Mouse (Mus musculus): ENCODE results near the gene Aspdh. TPM values are rescaled to one million over a fixed set of nuclear protein-coding genes. Genes with fewer than 3 reads are reported as not detected.
A peak's percentile ranks its signal among the peaks of the same experiment; 100 is the strongest.

Gene Aspdh
- polyA plus RNA-seq, 1 experiment = not detected

DNA sequence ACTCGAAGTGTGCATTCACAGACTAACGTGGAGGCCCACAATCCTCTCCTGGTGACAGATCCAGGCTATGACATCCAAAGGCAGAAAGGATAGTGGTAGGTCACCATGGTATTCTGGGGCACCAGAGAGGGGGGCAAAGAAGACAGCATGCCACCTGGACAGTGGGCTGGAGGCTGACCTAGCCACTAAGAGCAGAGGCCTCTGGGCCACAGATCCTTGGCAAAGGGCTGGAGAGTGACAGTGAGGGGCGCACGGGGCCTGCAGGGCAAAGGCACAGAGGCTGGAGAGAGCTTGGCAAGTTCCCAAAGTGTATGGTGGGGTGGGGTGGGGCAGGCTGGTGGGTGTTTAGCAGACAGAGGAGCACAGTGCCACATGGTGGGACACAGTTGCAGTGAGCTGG is 25.1 kb downstream of the Aspdh start:
- Histone ChIP-seq H3K9ac (ENCODE audit: low read depth, poor library complexity, severe bottlenecking) (no peak overlapping the region), H3K4me1 (ENCODE audit: control insufficient read depth, insufficient read depth, low read length) (peaks cover 8% of the 10 kb centered on the region), H3K27ac (ENCODE audit: insufficient read depth, low read length) (no peak overlapping the region), H3K36me3 (ENCODE audit: control insufficient read depth, insufficient read depth, low read length, poor library complexity, severe bottlenecking) (no peaks in the 10 kb centered on the region), H3K4me3 (ENCODE audit: low read depth, low read length) (no peak overlapping the region), H3K9me3 (replicated peaks; ENCODE audit: control insufficient read depth, insufficient read depth, low read length, poor library complexity, severe bottlenecking) (no peaks in the 10 kb centered on the region), H3K27me3 (ENCODE audit: control insufficient read depth, insufficient read depth, low read length, poor library complexity, severe bottlenecking) (no peaks in the 10 kb centered on the region)
- TF ChIP-seq POLR2A (IDR thresholded peaks at IDR 0.05; ENCODE audit: insufficient read depth, low read length) = no peak
- TF ChIP-seq EP300 (IDR thresholded peaks at IDR 0.05; ENCODE audit: insufficient read depth, low read depth, low read length) = no peak
- no peak for TF ChIP-seq CTCF (IDR thresholded peaks at IDR 0.05; ENCODE audit: low read depth, low read length)

DNA sequence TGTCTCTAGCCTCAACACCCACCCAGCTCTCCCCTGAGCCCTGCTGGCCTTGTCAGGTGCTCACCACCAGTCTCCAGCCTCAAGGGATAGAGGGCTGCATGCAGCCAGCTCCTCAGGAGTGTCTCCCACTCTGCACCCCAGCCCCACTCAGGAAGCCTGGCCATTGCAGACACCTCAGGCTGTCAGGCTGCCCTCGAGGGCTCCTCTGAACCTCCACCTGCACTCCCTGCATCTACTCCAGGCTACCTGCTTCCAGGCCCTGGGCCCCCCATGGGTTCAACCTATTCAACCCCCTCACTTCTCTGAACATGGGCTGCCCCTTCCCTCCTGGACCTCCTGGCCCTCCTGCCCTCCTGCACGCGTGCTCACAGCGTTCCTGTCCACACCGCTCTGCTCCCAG is 26.2 kb downstream of the Aspdh start:
- Histone ChIP-seq H3K9ac (ENCODE audit: low read depth, poor library complexity, severe bottlenecking) (no peak overlapping the region), H3K27me3 (ENCODE audit: control insufficient read depth, insufficient read depth, low read length, poor library complexity, severe bottlenecking) (no peaks in the 10 kb centered on the region), H3K36me3 (ENCODE audit: control insufficient read depth, insufficient read depth, low read length, poor library complexity, severe bottlenecking) (no peaks in the 10 kb centered on the region), H3K4me3 (ENCODE audit: low read depth, low read length) (no peak overlapping the region), H3K9me3 (replicated peaks; ENCODE audit: control insufficient read depth, insufficient read depth, low read length, poor library complexity, severe bottlenecking) (no peaks in the 10 kb centered on the region), H3K27ac (ENCODE audit: insufficient read depth, low read length) (no peak overlapping the region), H3K4me1 (ENCODE audit: control insufficient read depth, insufficient read depth, low read length) (peaks cover 8% of the 10 kb centered on the region)
- TF ChIP-seq CTCF (IDR thresholded peaks at IDR 0.05; ENCODE audit: low read depth, low read length) = no peak
- TF ChIP-seq POLR2A (IDR thresholded peaks at IDR 0.05; ENCODE audit: insufficient read depth, low read length) = no peak
- no peak for TF ChIP-seq EP300 (IDR thresholded peaks at IDR 0.05; ENCODE audit: insufficient read depth, low read depth, low read length)

DNA sequence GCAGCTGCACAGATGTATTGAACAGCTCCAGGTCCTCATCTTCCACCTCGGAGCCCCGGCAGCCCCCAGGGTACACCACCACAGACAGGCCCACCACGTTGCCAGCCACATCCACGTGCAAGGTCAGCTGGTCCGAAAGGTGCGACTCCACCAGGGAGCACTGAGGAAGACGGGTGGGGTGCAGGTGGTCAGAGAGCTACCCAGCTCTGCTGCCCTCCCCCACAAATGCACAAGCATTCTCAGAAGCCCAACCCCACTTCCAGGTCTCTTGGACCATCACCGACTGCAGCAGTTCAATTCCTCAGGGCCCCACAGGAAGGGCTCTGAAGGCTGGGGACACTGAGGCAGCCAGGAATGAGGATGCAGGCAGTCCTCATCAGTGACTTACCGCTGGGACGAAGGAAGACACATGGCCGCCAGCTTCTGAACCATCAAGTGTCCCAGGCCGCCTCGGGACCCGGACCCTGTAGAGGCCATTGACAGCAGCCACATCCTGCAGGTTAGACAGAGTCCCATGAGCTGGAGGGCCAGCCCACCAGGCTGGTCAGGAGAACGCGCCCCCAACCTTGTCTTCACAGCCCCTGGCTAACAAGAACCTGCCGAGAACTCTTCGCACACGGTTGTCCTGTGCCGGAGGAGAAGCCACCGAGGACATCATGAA is 27.1 kb downstream of the Aspdh start:
- no peak overlapping the region for H3K9ac ChIP-seq (ENCODE audit: low read depth, poor library complexity, severe bottlenecking)
- no peak for TF ChIP-seq EP300 (IDR thresholded peaks at IDR 0.05; ENCODE audit: insufficient read depth, low read depth, low read length)
- TF ChIP-seq POLR2A (IDR thresholded peaks at IDR 0.05; ENCODE audit: insufficient read depth, low read length) = no peak
- TF ChIP-seq CTCF (IDR thresholded peaks at IDR 0.05; ENCODE audit: low read depth, low read length) = no peak
- H3K27me3 ChIP-seq (ENCODE audit: control insufficient read depth, insufficient read depth, low read length, poor library complexity, severe bottlenecking) = no peaks in the 10 kb centered on the region
- no peaks in the 10 kb centered on the region for H3K36me3 ChIP-seq (ENCODE audit: control insufficient read depth, insufficient read depth, low read length, poor library complexity, severe bottlenecking)
- no peaks in the 10 kb centered on the region for H3K9me3 ChIP-seq (replicated peaks; ENCODE audit: control insufficient read depth, insufficient read depth, low read length, poor library complexity, severe bottlenecking)
- H3K27ac ChIP-seq (ENCODE audit: insufficient read depth, low read length) = no peak overlapping the region
- no peaks in the 10 kb centered on the region for H3K4me1 ChIP-seq (ENCODE audit: control insufficient read depth, insufficient read depth, low read length)
- no peak overlapping the region for H3K4me3 ChIP-seq (ENCODE audit: low read depth, low read length)

DNA sequence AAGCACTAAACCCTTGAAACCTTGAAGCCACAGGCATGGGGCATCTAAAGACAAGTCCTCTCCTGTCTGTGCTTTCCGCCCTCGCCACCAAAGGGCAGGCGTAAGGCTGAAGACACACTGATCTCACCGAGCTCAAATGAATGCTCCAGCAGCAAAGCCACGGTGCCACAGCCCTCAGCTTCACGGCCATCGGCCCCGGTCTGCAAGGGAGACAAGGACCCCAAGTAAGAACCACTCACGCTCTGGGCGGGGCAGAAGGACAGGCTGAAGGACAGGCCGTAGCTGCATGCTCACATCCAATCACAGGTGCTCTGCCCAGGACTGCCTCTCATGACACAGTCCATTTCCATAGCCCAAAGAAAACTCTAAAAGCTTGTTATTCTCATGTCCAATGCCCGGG is 29.5 kb downstream of the Aspdh start:
- H3K4me3 ChIP-seq (ENCODE audit: low read depth, low read length) = peak overlapping the region; percentile 0; the same call in 1 of the 2 replicates
- no peaks in the 10 kb centered on the region for H3K4me1 ChIP-seq (ENCODE audit: control insufficient read depth, insufficient read depth, low read length)
- no peak overlapping the region; the same call in 1 of the 2 replicates for H3K27ac ChIP-seq (ENCODE audit: insufficient read depth, low read length)
- no peak overlapping the region for H3K9ac ChIP-seq (ENCODE audit: low read depth, poor library complexity, severe bottlenecking)
- TF ChIP-seq CTCF (IDR thresholded peaks at IDR 0.05; ENCODE audit: low read depth, low read length) (no peak), EP300 (IDR thresholded peaks at IDR 0.05; ENCODE audit: insufficient read depth, low read depth, low read length) (0 out of 2 replicates have a peak, but pooled peaks have one; percentile 8)
- no peaks in the 10 kb centered on the region for H3K36me3 ChIP-seq (ENCODE audit: control insufficient read depth, insufficient read depth, low read length, poor library complexity, severe bottlenecking)
- H3K9me3 ChIP-seq (replicated peaks; ENCODE audit: control insufficient read depth, insufficient read depth, low read length, poor library complexity, severe bottlenecking) = no peaks in the 10 kb centered on the region
- H3K27me3 ChIP-seq (ENCODE audit: control insufficient read depth, insufficient read depth, low read length, poor library complexity, severe bottlenecking) = no peaks in the 10 kb centered on the region

DNA sequence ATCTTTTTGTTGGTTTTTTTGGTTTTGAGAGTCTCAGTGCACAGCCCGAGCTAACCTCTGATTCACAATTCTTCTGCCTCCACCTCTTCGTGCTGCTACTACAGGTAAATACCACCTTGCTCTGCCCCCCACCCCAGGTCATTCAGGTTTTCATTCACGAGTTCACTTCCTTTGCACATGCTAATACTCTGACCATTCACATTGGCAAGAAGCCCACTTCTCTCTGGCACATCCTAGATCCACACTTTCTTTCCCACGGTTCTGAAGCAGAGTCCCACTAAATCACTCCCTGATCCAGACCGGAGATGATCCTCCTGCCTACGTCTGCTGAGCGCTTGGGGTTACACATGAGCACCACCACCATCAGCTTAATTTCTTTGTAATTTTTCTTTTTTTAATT is 29.9 kb downstream of the Aspdh start:
- Histone ChIP-seq H3K4me1 (ENCODE audit: control insufficient read depth, insufficient read depth, low read length) (no peaks in the 10 kb centered on the region), H3K36me3 (ENCODE audit: control insufficient read depth, insufficient read depth, low read length, poor library complexity, severe bottlenecking) (no peaks in the 10 kb centered on the region), H3K27ac (ENCODE audit: insufficient read depth, low read length) (peak overlapping the region; percentile 62), H3K9ac (ENCODE audit: low read depth, poor library complexity, severe bottlenecking) (peak overlapping the region; percentile 80), H3K9me3 (replicated peaks; ENCODE audit: control insufficient read depth, insufficient read depth, low read length, poor library complexity, severe bottlenecking) (no peaks in the 10 kb centered on the region), H3K27me3 (ENCODE audit: control insufficient read depth, insufficient read depth, low read length, poor library complexity, severe bottlenecking) (no peaks in the 10 kb centered on the region), H3K4me3 (ENCODE audit: low read depth, low read length) (peak overlapping the region; percentile 75)
- TF ChIP-seq CTCF (IDR thresholded peaks at IDR 0.05; ENCODE audit: low read depth, low read length) (no peak), POLR2A (IDR thresholded peaks at IDR 0.05; ENCODE audit: insufficient read depth, low read length) (no peak), EP300 (IDR thresholded peaks at IDR 0.05; ENCODE audit: insufficient read depth, low read depth, low read length) (no peak)

DNA sequence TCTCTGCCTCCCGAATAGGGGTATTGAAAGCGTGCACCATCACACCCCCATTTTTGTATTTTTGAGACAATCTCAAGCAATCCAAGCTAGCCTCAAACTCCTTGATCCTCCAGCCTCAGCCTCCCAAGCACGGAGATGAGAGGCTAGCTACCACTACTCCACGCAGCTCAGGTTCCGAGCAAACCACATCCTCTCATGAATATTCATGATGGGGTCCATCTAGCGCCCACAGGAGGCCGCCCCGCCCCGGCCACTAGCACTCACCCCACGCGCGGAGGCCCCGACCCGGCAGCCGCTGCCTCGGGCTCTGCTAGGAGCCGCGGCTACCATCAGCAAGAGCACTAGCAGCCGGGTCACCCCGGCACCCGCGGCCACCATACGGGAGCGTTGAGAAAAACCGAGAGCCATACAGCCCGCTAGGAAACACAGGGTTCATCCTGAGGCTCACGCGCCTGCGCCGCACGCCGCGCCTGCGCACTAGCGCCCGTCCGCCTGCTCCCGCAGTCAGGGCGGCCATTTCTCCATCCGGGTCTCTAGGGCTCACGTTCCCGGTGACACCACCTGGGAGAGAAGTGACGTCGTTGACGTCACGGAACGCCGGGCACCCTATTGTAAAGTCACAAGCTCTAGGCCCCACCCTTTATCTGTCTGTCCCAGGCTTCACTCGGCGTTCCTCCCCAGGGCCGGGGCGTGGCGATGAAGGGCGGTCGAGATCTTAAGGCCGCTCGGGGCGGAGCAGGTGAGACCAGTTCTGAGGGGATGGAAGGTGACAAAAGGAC is 31.0 kb downstream of the Aspdh start, which contains the start of the genes Emc10 and Fam71e1:
Gene Emc10 (minus strand): TSS at position 538 of the 779 bp plus-strand sequence.
Gene Fam71e1 (plus strand): TSS at position 590 of the 779 bp plus-strand sequence.
- H3K9me3 ChIP-seq (replicated peaks; ENCODE audit: control insufficient read depth, insufficient read depth, low read length, poor library complexity, severe bottlenecking) = no peaks in the 10 kb centered on the region
- H3K9ac ChIP-seq (ENCODE audit: low read depth, poor library complexity, severe bottlenecking) = peak within 1 kb of the TSS; percentile 80
- H3K4me1 ChIP-seq (ENCODE audit: control insufficient read depth, insufficient read depth, low read length) = no peaks in the 10 kb centered on the region
- H3K4me3 ChIP-seq (ENCODE audit: low read depth, low read length) = peak within 1 kb of the TSS; percentile 81
- no peaks in the 10 kb centered on the region for H3K36me3 ChIP-seq (ENCODE audit: control insufficient read depth, insufficient read depth, low read length, poor library complexity, severe bottlenecking)
- no peaks in the 10 kb centered on the region for H3K27me3 ChIP-seq (ENCODE audit: control insufficient read depth, insufficient read depth, low read length, poor library complexity, severe bottlenecking)
- peak within 1 kb of the TSS; percentile 81 for H3K27ac ChIP-seq (ENCODE audit: insufficient read depth, low read length)
- peak; percentile 89 for TF ChIP-seq POLR2A (IDR thresholded peaks at IDR 0.05; ENCODE audit: insufficient read depth, low read length)
- TF ChIP-seq EP300 (IDR thresholded peaks at IDR 0.05; ENCODE audit: insufficient read depth, low read depth, low read length) = no peak

All from ES-Bruce4 (cell line).